Mouse (Mus musculus) cerebellum, adult 2 months (tissue): ENCODE data around the gene Wasf2.

ENCODE experiments used
- CTCF ChIP-seq: fragments of 200-500 bp; IDR thresholded peaks from 2 replicates; pipeline ENCODE4 v1.5.1; 2011; ENCODE audit warnings: low read depth, mild to moderate bottlenecking, control low read depth, low read length, moderate library complexity, borderline replicate concordance; ENCODE audit not compliant: insufficient read depth
- POLR2A ChIP-seq: fragments of 200-500 bp; IDR thresholded peaks from 2 replicates; pipeline ENCODE4 v1.6.1; 2011; ENCODE audit warnings: low read length, control low read depth, borderline replicate concordance; ENCODE audit not compliant: insufficient read depth

DNA sequence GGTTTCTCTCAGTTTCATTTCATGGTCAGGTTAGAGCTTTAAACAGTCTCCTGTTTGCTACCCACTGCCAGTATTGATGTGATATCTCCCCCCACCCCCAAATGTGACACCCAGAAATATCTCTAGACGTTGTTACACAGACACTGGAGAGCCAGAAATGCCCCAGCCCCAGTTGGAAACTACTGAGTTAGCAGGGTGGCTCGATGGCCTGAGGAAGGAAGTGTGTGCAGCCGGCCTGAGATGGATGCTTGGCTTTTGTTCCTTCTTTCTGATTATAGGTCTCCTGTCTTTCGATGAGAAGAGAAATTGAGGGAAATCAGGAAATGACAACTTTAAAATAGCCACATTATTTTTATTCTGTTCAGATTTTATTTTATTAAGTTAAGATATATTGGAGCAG, 8.7 kb downstream of the Wasf2 start:
- TF ChIP-seq POLR2A (no peak), CTCF (no peak)
